Mouse (Mus musculus) embryonic fibroblast, embryonic 13.5 days (primary cell): ENCODE results near the gene Bscl2. TPM values are rescaled to one million over a fixed set of nuclear protein-coding genes. Genes with fewer than 3 reads are reported as not detected.

Experiments
- H3K27ac ChIP-seq: 2 replicates; pipeline ENCODE4 v1.5.1; 2012; ENCODE audit warnings: low read length, control low read depth, inconsistent platforms; ENCODE audit not compliant: insufficient read depth
- H3K4me1 ChIP-seq: 2 replicates; pipeline ENCODE4 v1.6.1; 2011; ENCODE audit warnings: low read length; ENCODE audit not compliant: control insufficient read depth, insufficient read depth
- H3K4me3 ChIP-seq: 2 replicates; pipeline ENCODE4 v1.5.1; 2011; ENCODE audit warnings: mild to moderate bottlenecking, control low read depth, low read length; ENCODE audit not compliant: insufficient read depth
- CTCF ChIP-seq: IDR thresholded peaks from 2 replicates; pipeline ENCODE4 v1.5.1; 2011; ENCODE audit warnings: mild to moderate bottlenecking, control low read depth, low read length, moderate library complexity, borderline replicate concordance; ENCODE audit not compliant: insufficient read depth
- POLR2A ChIP-seq: IDR thresholded peaks from 2 replicates; pipeline ENCODE4 v1.6.1; 2011; ENCODE audit warnings: low read depth, mild to moderate bottlenecking, control low read depth, low read length, moderate library complexity
- polyA plus RNA-seq: library from polyadenylated mRNA; stranded (reverse); fragments of >200 nt; gene quantifications from 2 replicates; pipeline ENCODE4 v1.2.4, GENCODE M21; 2011; ENCODE audit warnings: low read depth; ENCODE audit not compliant: missing spikeins, insufficient read length

The Bscl2 gene
- 41.2 and 50.0 TPM in 2 replicates for polyA plus RNA-seq

GRCm38 (mm10) chr19:8837251-8837791 lies at the start of gene Bscl2:
Gene Bscl2, plus strand, starts transcription at chr19:8837467.
- Histone ChIP-seq H3K4me1 (no peaks in the 10 kb centered on the region), H3K27ac (peak within 1 kb of the TSS; percentile 52), H3K4me3 (peak within 1 kb of the TSS; percentile 30)
- TF ChIP-seq CTCF: no peak
- TF ChIP-seq POLR2A: peak; percentile 57

GRCm38 (mm10) chr19:8788521-8788920 lies 48.7 kb upstream of the Bscl2 start:
- TF ChIP-seq CTCF (no peak), POLR2A (no peak)
- no peaks in the 10 kb centered on the region; the same call in 1 of the 2 replicates for H3K4me1 ChIP-seq
- H3K4me3 ChIP-seq: no peak overlapping the region
- no peak overlapping the region for H3K27ac ChIP-seq

- Histone ChIP-seq H3K4me1 (no peaks in the 10 kb centered on the region; the same call in 1 of the 2 replicates), H3K27ac (no peak overlapping the region), H3K4me3 (no peak overlapping the region)
- TF ChIP-seq POLR2A (no peak), CTCF (no peak)
Measured at GRCm38 (mm10) chr19:8789171-8789570, 48.1 kb upstream of the Bscl2 start.

GRCm38 (mm10) chr19:8790171-8790570 lies 47.1 kb upstream of the Bscl2 start:
- no peak overlapping the region for H3K4me3 ChIP-seq
- no peaks in the 10 kb centered on the region; the same call in 1 of the 2 replicates for H3K4me1 ChIP-seq
- no peak overlapping the region for H3K27ac ChIP-seq
- TF ChIP-seq CTCF (no peak), POLR2A (no peak)

- no peak for TF ChIP-seq CTCF
- TF ChIP-seq POLR2A: peak; percentile 86
- Histone ChIP-seq H3K27ac (no peak within 1 kb of the TSS; the same call in 1 of the 2 replicates), H3K4me3 (peak within 1 kb of the TSS; percentile 92), H3K4me1 (peaks cover 3% of the 10 kb centered on the region)
Measured at GRCm38 (mm10) chr19:8798264-8798946, 38.9 kb upstream of the Bscl2 start, which contains the start of gene Polr2g. Gene Polr2g, minus strand, starts transcription at chr19:8798577.

- Histone ChIP-seq H3K4me1 (peaks cover 3% of the 10 kb centered on the region), H3K27ac (no peak overlapping the region), H3K4me3 (no peak overlapping the region)
- TF ChIP-seq POLR2A: no peak
- no peak for TF ChIP-seq CTCF
Measured at GRCm38 (mm10) chr19:8798947-8799315, 38.3 kb upstream of the Bscl2 start.

GRCm38 (mm10) chr19:8802130-8802821 lies 35.0 kb upstream of the Bscl2 start, which contains the start of gene Zbtb3:
Gene Zbtb3, plus strand, starts transcription at chr19:8802555.
- TF ChIP-seq POLR2A: peak; percentile 87
- TF ChIP-seq CTCF: no peak
- Histone ChIP-seq H3K4me3 (peak within 1 kb of the TSS; percentile 76), H3K4me1 (no peaks in the 10 kb centered on the region; the same call in 1 of the 2 replicates), H3K27ac (peak within 1 kb of the TSS; percentile 63)

GRCm38 (mm10) chr19:8803204-8803780 lies 34.0 kb upstream of the Bscl2 start:
- no peaks in the 10 kb centered on the region for H3K4me1 ChIP-seq
- no peak overlapping the region for H3K4me3 ChIP-seq

GRCm38 (mm10) chr19:8803879-8804660 lies 33.2 kb upstream of the Bscl2 start:
- TF ChIP-seq CTCF (no peak), POLR2A (no peak)
- no peaks in the 10 kb centered on the region for H3K4me1 ChIP-seq

More at GRCm38 (mm10) chr19:8803204-8803780, 34.0 kb upstream of the Bscl2 start:
- no peak overlapping the region for H3K27ac ChIP-seq
- TF ChIP-seq POLR2A (no peak), CTCF (no peak)

GRCm38 (mm10) chr19:8806810-8807209 lies 30.5 kb upstream of the Bscl2 start:
- Histone ChIP-seq H3K4me3 (no peak overlapping the region), H3K4me1 (no peaks in the 10 kb centered on the region), H3K27ac (no peak overlapping the region)
- no peak for TF ChIP-seq POLR2A
- TF ChIP-seq CTCF: no peak

More at GRCm38 (mm10) chr19:8803879-8804660, 33.2 kb upstream of the Bscl2 start:
- Histone ChIP-seq H3K27ac (no peak overlapping the region), H3K4me3 (no peak overlapping the region)
